Mouse (Mus musculus): ENCODE data around the gene Prdx6b. TPM values are rescaled to one million over a fixed set of nuclear protein-coding genes. Genes with fewer than 3 reads are reported as not detected.

Gene Prdx6b
- polyA plus RNA-seq, 1 experiment from 2014 or later: not detected

DNA sequence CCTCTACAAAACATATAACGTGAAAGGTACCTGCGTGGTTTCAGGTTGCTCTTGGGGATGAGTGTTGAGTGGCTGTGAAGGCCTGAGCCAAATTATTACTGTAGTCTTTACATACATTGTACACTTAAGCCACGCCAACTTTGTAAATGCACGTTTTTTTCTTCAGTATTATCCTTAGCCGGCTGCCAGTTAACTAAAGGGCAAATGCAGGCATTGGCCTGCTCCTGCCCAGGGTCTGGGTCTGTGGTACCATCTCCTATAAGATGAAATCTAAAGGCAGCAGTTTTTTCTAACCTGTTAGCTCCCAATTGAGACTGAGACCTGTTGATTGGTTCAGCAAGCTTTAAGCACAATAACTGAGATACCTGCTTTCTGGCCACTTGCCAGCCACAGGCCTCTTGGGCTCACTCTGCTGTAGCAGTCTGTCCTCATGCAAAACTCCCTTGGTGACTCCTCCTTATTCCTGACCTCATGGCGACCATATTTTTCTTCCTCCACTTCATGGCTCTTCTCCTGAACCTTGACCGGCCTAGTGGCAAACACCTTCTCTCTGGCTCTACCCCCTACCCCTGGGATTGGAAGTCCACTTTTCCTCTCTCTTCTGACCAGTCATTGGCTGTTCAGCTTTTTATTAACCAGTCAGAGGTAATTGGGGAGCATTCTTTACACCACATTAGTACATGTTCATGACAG lies 36.8 kb downstream of the Prdx6b start:
- no peak overlapping the region for H3K4me3 ChIP-seq
- no peak for ATAC-seq (ENCODE audit: low FRiP score, low read depth)
- H3K4me2 ChIP-seq: no peak overlapping the region
- H3K9me3 ChIP-seq: no peaks in the 10 kb centered on the region
- H3K27ac ChIP-seq (replicated peaks): no peak overlapping the region
- no peaks in the 10 kb centered on the region for H3K27me3 ChIP-seq
- H3K9ac ChIP-seq: no peak overlapping the region
- peaks cover 51% of the 10 kb centered on the region for H3K36me3 ChIP-seq
- 94% methylated on average over 7 of the region's 7 CpGs for WGBS
- H3K4me1 ChIP-seq (replicated peaks): no peaks in the 10 kb centered on the region

DNA sequence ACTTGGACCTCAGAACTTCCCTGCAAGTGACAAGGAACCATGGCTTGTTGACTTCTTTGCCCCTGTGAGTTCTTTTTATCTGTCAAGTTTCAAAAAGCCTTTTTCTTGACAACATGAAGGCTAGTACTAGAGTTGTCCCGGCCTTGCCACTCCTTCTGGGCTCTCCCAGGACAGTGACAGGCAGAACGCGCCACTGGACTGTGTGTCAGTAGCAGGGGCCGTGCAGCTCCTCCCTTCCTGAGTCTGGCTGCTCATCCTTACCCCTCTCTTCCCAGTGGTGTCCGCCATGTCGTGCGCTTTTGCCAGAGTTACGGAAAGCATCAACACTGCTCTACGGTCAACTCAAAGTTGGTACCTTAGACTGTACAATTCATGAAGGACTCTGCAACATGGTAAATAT lies 48.3 kb downstream of the Prdx6b start:
- 95% methylated on average over 9 of the region's 9 CpGs for WGBS
- no peaks in the 10 kb centered on the region for H3K27me3 ChIP-seq
- ATAC-seq (ENCODE audit: low FRiP score, low read depth): no peak
- no peaks in the 10 kb centered on the region for H3K4me1 ChIP-seq (replicated peaks)
- H3K27ac ChIP-seq (replicated peaks): no peak overlapping the region
- H3K9me3 ChIP-seq: no peaks in the 10 kb centered on the region
- peaks cover 79% of the 10 kb centered on the region for H3K36me3 ChIP-seq
- H3K4me2 ChIP-seq: no peak overlapping the region
- H3K4me3 ChIP-seq: no peak overlapping the region
- no peak overlapping the region for H3K9ac ChIP-seq

Other genes starting within 250 kb of the Prdx6b start
- 9.0 and 9.4 TPM in 2 replicates for gene Pde1a, start 163.0 kb upstream of the Prdx6b start, polyA plus RNA-seq (2015; fragmentation: Nextera tagmentation; extraction: Ambion mirVana)
- 63.1 and 65.1 TPM in 2 replicates for gene Dnajc10, start 23.0 kb downstream of the Prdx6b start, polyA plus RNA-seq (2015; fragmentation: Nextera tagmentation; extraction: Ambion mirVana)
- gene Frzb, start 155.2 kb downstream of the Prdx6b start, polyA plus RNA-seq (2015; fragmentation: Nextera tagmentation; extraction: Ambion mirVana): 12.8 and 18.5 TPM in 2 replicates

All from hindbrain, embryonic 15.5 days (tissue).